Mouse (Mus musculus) left cerebral cortex, postnatal 14 days (tissue): ENCODE data around the gene Emc9. TPM values are rescaled to one million over a fixed set of nuclear protein-coding genes. Genes with fewer than 3 reads are reported as not detected.

Experiments
- DNase-seq, 2 experiments: peaks; one replicate each; pipeline ENCODE4 v3.0.0; 2021 to 2022; ENCODE audit warnings: low spot score in 2 of 2, mixed read lengths in 1 of 2
- intact Hi-C: fragments of 180-260 bp; cut with DNase I; formaldehyde crosslinking; loops from one replicate; pipeline ENCODE4 v1.15.1; 2025
- total RNA-seq, 2 experiments: library from RNA; stranded (reverse); gene quantifications; 2 replicates each; pipeline ENCODE4 v1.2.3; 2021

The Emc9 gene
- total RNA-seq, 2 experiments from 2014 or later = 38.7 to 45.5 TPM

DNA sequence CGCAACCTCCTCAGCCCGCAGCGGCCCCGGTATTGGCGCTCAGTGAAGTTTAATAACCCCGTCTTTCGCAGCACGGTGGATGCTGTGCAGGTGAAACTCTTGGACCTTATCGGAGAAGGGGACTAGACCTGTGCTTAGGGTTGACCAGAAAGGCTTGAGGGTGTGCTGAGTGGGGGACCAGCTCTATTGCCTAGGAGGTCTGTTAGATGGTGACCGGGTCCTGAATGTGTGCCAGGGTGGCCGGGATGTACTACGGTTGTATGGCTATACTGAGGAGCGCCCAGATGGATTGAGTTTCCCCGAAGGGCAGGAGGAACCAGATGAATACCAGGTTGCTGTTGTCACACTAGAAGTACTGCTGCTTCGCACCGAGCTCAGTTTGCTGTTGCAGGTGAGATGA is 7.1 kb upstream of the Emc9 start:
- intact Hi-C loops = no loop called here
- no peak for DNase-seq

DNA sequence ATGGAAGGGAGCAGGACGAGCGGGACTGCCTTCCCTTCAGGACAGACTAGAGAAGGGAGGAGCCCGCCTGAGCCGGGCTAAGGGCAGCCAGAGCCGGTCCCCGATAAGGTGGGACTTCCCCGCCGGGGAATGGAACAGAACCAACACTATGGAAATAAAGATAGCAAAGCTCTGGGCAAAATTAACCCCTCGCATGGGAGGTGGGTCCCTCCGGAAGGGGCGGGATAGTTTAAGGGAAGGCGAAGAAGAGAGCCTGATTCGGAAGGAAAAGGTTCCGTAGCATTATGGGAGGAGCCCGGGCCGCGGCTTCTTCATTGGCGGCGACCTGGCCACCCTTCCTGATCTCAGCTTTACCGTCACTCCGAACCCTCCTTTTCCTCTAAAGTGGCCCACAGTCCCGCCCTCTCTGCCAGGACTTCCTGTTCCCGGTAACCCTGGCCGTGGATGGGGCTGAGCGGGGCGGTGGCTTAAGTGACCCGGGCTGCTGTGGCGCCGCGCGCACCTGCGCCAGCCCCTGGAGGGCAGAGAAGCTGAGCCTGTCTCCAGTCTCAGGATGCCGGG is 6.3 kb upstream of the Emc9 start, which contains the start of gene Rnf31:
Rnf31 (plus strand) TSS at position 378 of the 561 bp plus-strand sequence.
- intact Hi-C loops = no loop called here

DNA sequence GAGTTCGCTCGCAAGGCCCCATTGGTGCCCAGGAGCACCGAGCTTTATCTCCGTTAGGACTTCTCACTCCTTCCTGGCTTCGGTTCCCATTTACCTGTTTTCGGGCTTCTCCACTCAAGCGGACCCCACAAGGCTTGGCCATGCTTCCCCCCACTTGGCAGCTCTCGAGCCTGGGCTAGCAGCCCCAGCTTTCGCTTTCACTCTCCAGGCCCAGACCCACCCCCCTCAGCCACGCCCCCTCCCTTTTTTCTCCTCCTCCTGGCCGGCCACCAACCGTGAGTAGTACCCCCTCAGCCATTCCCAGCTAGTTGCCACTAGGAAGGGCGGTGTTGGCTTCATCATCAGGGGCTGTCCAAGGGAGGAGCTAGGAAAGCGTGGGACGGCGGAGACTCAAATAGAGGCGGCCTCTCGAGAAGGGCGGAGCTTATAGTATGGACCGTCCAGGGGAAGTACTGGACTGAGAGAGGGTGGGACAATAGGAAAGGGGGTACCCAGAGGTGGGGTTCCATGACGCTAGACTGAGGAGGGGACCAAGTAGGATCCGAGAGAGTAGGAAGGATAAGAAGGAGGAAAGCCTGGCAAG is 5.7 kb upstream of the Emc9 start, which contains the start of gene Psme2:
Psme2 (minus strand) TSS at position 366 of the 583 bp plus-strand sequence.
- DNase-seq = peak; percentile 91 to 95
- intact Hi-C loops = no loop called here

More for the DNA sequence above, 6.3 kb upstream of the Emc9 start, which contains the start of gene Rnf31:
- DNase-seq = peak; percentile 95

DNA sequence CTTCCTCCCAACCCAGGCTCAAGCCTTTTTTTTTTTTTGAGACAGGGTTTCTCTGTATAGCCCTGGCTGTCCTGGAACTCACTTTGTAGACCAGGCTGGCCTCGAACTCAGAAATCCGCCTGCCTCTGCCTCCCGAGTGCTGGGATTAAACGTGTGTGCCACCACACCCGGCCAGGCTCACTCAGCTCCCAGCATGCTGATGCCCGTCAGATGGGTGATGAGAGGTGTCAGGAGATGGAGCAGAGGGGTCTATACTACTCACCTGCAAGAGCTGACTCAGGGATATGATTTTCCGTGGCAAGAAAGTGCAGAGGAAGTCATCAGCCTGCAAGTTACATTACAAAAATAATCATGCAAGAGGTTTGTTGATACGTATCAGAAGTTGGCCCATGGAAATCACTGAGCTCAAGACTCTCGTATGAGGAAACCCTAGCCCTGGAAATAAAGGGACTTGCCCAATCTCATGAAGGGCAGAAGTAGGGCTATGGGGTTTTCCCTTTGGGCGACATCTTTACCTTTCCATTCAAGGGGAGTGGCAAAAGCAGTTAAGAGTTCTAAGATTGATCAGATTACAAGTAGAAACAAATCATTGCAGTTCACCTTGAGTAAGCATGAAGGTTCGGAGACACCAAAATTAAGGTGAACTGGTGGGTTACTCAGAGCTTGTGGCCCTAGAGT is 4.8 kb upstream of the Emc9 start:
- intact Hi-C loops = no loop called here
- DNase-seq = no peak

DNA sequence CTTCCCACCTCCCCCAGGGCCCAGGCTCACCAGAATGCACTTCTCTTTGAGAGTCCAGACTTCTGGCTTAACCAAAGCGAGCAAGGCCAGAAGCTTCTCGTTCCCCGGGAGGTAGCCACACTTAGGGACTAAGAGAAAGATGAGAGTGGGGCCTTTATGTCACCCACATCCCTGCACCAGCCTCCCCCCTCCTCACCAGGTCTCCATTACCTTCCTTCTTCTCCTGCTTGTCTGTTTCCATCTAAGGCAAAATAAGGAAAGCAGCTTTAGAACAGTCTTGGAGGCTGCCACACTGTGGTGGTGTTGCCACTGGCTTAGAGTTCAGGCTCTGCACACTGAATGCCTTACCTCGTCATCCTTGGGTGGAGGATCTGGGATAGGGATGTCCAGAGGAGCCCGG is 4.2 kb upstream of the Emc9 start:
- intact Hi-C loops = no loop called here
- DNase-seq = no peak

DNA sequence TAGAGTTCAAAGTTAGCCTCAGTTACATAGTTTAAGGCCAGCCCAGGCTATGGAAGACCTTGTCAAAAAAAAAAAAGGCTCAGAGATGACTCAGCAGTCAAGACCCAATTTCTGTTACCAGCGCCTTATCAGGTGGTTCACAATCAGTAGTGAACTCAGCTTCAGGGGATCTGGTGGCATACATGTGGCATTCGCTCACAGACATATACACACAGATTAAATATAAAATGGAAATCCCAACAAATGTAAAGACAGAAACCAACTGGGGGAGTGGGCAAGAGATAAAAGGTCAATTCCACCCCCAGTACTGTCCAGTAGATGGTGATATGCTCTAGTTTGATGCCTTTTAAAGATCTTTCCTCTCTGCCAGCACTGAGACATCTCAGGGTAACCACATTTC is 1.0 kb upstream of the Emc9 start:
- intact Hi-C loops = no loop called here
- no peak for DNase-seq

DNA sequence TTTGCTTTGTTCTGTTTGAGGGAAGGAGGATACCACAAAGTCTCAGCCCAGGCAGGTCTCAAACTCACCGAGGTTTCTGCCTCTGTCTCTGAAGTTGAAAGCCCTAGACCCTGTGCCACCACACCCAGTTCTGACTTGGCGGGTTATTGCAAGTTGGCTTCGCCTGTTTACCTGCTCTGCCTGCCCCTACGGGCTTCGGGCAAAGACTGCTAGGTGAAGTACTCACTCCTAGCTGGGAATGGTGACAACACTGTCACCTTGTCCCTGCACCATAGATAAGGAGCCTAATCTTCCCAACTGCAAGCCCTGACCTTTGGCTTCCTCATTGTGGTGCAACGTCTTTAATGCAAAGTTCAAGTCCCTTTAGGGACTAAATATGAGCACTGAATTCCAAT is 461 bp upstream of the Emc9 start:
- intact Hi-C loops = no loop called here
- DNase-seq = no peak

DNA sequence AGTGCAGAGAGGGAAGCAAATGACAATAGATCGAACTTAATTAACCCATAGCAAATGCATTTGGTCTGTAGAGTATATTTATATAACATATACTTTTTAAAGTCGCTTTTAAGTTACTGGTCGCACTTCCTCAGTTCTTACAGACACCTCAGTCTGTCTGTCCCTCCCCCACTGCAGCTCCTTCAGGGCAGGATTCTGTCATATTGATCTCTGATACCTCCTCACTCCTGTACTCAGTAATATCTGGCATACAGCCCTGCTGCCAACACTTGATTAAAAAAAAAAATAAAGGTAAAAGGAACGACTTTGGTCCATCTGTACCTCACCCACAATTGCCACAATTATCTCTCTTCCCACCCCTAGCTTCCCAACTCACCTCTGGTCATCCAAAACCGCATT is 800 bp downstream of the Emc9 start:
- intact Hi-C loops = no loop called here
- no peak for DNase-seq

DNA sequence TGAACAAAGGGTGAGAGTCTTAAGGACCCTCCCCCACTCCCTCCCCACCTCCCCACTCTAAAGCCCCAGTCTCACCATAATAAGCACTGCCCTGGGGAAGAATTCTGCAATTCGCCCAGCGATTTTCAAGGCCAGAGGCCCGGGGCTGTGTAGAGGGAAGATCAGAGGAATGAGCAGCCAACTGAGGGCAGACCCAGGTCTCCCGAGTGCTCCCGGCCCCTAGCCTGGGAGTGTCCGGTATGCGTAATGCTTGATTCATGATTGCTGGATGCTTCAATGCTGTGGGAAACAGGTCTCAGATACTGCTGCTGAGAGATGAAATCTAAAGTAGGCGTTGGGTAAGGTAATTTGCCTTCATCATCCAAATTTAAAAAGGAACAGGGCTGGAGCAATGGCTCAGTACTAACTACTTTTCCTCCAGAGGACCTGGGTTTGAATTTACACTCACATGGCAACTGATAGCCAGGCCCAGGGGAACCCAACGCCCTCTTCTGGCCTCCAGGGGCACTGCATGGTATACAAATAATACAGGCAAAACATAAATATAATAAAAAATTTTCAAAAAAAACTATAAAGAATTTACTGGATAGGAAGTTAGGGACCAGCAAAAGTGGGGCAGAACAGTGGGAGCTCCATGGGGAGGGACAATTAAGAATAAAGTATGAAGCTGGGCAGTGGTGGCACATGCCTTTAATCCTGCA is 3.0 kb downstream of the Emc9 start:
- intact Hi-C loops = no loop called here
- DNase-seq = no peak

DNA sequence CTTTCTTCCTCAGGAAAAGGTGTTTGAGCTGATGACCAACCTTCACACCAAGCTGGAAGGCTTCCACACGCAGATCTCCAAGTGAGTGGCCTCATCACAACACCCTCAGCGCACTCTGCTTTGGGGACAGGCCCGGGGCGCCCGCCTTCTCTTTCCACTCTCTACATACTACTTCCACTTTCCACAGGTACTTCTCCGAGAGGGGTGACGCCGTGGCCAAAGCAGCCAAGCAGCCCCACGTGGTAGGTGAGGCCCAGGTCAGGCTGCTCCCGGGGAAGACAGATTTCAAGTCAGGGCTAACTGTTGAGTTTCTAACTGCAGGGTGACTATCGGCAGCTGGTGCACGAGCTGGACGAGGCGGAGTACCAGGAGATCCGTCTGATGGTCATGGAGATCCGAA is 4.4 kb downstream of the Emc9 start:
- intact Hi-C loops = no loop called here
- DNase-seq = no peak

DNA sequence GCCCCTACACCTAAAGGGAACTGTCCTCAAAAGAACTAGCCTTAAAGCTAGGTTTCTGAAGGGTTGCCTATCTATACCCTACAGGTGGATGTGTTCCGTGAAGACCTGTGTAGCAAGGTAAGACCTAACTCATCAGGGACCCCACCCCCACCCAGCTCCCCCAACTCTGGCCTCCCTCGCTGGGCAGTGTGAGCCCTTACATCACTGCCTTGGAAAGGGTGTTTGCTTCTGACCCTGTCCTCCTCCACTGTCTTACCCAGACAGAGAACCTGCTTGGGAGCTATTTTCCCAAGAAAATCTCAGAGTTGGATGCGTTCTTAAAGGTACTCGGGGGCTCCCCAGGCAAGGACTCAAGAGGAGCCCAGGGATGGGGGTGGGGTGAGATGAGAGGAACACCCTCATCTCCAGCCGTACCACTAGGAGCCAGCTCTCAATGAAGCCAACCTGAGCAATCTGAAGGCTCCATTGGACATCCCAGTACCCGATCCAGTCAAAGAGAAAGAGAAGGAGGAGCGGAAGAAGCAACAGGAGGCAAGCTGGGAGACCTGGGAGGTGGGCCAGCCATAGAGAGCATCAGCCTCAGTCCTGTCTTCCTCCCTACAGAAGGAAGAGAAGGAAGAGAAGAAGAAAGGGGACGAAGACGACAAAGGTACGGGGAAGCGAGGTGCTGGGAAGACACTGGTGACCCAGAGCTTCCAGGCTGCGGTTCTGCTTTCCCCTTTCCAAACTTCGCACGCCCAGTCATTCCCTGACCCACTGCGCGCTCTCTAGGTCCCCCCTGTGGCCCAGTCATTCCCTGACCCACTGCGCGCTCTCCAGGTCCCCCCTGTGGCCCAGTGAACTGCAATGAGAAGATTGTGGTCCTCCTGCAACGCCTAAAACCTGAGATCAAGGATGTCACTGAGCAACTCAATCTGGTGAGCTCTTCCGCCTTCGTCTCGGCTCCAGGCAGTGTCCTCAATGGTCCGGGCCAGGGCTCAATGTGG is 5.3 kb downstream of the Emc9 start:
- DNase-seq = no peak
- intact Hi-C loops = no loop called here

DNA sequence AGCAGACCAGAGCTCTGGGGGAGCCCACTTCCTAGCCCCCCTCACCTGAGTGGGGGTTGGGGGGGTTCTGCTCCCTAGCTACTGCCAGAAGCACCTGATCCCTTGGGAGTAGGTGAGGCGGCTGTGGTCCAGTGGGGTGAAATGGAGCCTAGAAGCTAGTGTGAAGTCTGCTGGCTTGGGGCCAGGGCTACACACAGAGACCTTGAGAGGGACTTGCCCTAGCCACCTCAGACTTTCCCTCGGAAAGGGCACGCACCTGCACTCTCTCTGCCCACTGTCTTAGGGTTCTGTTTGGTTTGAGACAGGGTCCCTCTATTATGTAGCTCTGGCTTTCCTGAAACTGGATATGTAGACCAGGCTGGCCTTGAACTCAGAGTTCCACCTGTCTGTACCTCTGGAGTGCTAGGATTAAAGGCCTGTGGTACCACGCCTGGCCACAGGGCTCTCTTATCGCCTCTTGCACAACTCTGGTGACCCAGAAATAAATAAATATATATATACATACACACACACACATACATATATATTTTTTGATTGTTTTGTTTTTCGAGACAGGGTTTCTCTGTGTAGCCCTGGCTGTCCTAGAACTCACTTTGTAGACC is 6.3 kb downstream of the Emc9 start:
- DNase-seq = peak in 1 of 2 experiments; percentile 42
- intact Hi-C loops = no loop called here

DNA sequence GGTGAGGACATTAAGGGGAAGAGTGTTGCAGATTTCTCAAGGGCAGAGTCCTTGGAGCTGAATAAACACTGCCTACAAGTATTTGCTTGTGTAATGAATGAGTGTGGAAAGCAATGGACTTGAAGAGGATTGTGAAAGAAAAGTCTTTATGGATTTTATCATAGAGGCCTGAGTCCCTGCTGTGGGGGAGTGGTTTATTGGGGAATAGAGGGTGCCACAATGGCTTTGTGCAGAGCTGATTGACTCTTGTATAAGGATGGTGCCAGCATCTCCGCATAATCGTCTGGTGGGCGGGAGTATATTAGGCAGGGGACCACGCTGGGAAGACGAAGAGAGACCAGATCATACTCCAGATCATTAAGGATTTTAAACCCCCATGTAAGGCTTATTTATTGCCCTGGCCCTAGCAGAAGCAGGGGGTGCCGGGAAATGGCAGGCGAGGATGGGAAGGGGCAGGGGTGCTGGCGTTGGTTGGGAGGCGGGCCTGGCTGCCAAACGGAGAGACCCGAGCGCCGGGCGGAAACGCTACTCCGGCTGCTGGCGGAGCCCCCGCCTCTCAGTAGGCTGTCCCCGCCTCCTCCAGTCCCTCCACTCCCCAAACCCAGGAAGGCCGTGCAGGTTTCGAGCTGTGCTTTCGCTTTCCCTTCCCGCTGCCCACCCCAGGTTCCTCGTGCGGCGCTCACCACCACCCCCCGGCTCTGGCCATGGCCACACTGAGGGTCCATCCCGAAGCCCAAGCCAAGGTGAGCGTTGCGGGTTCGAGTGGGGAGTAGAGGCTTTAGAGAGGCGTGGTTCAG is 7.0 kb downstream of the Emc9 start, which contains the start of gene Psme1:
Psme1 (plus strand) TSS at position 253 of the 797 bp plus-strand sequence.
- intact Hi-C loops = no loop called here
- DNase-seq = peak; percentile 67 to 75

DNA sequence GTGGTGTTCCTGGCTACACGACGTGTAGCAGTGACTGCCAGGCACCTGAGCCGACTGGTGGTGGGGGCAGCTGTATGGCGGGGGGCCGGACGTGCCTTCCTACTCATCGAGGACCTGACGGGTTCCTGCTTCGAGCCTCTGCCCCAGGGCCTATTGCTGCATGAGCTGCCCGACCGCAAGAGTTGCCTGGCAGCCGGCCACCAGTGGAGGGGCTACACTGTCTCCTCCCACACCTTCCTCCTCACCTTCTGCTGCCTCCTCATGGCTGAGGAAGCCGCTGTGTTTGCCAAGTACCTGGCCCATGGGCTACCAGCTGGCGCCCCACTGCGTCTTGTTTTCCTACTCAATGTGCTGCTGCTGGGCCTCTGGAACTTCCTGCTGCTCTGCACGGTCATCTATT is 8.7 kb downstream of the Emc9 start:
- DNase-seq = no peak
- intact Hi-C loops = no loop called here

DNA sequence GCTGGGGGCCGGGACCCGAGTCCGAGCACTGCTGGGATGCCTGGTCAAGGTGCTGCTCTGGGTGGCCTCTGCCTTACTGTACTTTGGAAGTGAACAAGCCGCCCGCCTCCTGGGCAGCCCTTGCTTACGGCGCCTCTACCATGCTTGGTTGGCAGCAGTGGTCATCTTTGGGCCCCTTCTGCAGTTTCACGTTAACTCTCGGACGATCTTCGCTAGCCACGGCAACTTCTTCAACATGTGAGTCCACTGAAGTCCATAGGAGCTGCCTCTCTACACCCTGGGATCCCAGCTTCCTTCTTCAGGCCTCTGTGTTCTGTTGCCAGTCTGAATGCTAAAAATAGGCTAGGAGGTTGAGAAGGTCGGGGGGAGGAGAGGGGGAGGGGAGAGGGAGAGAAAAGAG is 9.4 kb downstream of the Emc9 start:
- intact Hi-C loops = no loop called here
- no peak for DNase-seq

DNA sequence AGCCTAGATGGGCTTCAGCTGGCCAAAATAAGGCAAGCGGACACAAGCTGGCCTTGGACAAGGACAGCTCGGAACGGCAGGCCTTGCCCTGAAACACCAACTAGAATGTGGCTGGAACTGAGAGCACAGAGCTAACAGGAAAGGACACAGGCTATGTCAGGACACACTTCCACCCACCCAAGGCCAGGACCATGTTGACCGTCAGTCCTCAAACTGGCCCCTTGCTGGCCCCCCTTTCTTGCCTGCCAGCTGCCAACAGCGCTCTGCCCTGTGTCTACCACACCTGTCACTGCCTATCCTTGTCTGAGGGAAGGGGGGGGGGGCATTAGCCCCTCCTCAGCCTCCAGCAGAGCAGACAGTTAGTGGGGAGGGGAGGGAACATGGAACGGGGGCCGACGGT is 9.8 kb downstream of the Emc9 start, which contains the start of gene Fitm1:
Fitm1 (plus strand) TSS at position 316 of the 400 bp plus-strand sequence.
- DNase-seq = no peak
- intact Hi-C loops = no loop called here

DNA sequence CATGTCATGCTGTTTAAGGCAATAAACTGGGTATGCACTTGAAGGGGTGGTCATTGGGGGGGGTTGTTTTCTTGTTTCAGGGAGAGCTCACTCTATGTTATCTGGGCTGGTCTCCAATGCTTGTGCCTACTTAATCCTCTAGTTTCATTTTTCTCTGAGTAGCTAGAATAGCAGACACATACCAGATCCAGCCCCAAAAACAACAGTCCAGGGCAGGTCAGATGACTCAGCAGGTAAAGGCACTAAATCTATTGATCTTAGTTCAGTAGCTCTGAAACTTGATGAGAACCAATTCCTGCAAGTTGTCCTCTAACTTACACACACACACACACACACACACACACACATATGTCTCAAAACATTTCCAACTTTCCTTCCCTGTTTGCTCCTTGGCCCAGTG is 13.3 kb downstream of the Emc9 start:
- no peak for DNase-seq
- intact Hi-C loops = no loop called here

DNA sequence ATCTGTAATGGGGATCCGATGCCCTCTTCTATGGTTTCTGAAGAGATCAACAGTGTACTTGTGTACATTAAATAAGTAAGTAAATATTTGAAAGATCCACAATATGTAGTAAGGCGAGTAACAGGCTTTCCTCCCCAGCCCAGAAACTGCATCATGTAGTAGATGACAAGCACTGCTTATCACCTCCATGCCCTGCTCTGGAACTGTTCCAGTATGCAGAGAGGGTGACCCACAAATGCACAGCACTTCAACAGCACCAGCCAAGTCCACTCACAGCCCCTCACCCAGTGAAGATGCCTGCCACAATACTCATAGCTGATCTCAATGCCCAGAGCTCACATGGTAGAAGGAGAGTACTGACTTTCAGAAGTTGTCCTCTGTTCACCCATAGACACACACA is 14.5 kb downstream of the Emc9 start:
- DNase-seq = no peak
- intact Hi-C loops = no loop called here
